Mouse (Mus musculus) NIH3T3 (cell line): Measurements from ENCODE around the gene Dido1.
A peak's percentile ranks its signal among the peaks of the same experiment; 100 is the strongest.
"Not testable (repeated sequence)": the region's sequence is repeated elsewhere in the genome, so short reads cannot be mapped to it uniquely, and the experiment has no call there.

Experiments used
- DNase-seq: peaks from one replicate; pipeline ENCODE4 v3.0.0-alpha.2; 2012; ENCODE audit warnings: low read depth

Gene Dido1

GRCm38 (mm10) chr2:180724585-180725413 lies 15.0 kb upstream of the Dido1 start, which contains the start of gene Slc17a9:
Slc17a9 (plus strand) TSS chr2:180725263.
- peak; percentile 43 for DNase-seq

- DNase-seq = no peak
These were observed 14.1 kb upstream of the Dido1 start for GRCm38 (mm10) chr2:180723865-180724264.

GRCm38 (mm10) chr2:180722748-180723147 lies 12.9 kb upstream of the Dido1 start:
- DNase-seq = not testable (repeated sequence)

GRCm38 (mm10) chr2:180712037-180712689 lies 2.4 kb upstream of the Dido1 start:
- DNase-seq = no peak

- DNase-seq = no peak
These were observed 1.7 kb upstream of the Dido1 start for GRCm38 (mm10) chr2:180711527-180711926.

GRCm38 (mm10) chr2:180710276-180711155 lies 717 bp upstream of the Dido1 start:
- peak; percentile 41 for DNase-seq

- DNase-seq = no peak
These were observed 526 bp downstream of the Dido1 start for GRCm38 (mm10) chr2:180709023-180709922.

GRCm38 (mm10) chr2:180705975-180706374 lies 3.8 kb downstream of the Dido1 start:
- peak; percentile 20 for DNase-seq

- no peak for DNase-seq
These were observed 4.7 kb downstream of the Dido1 start for GRCm38 (mm10) chr2:180705066-180705465.

GRCm38 (mm10) chr2:180704591-180704990 lies 5.2 kb downstream of the Dido1 start:
- DNase-seq = no peak

GRCm38 (mm10) chr2:180703645-180704359 lies 6.0 kb downstream of the Dido1 start:
- DNase-seq = no peak

GRCm38 (mm10) chr2:180703175-180703574 lies 6.6 kb downstream of the Dido1 start:
- DNase-seq = no peak

- peak; percentile 68 for DNase-seq
These were observed 7.1 kb downstream of the Dido1 start for GRCm38 (mm10) chr2:180702701-180703149.

GRCm38 (mm10) chr2:180701767-180702621 lies 7.8 kb downstream of the Dido1 start:
- peak; percentile 94 for DNase-seq

- peak; percentile 66 for DNase-seq
These were observed 8.6 kb downstream of the Dido1 start for GRCm38 (mm10) chr2:180701053-180701766.

- no peak for DNase-seq
These were observed 9.3 kb downstream of the Dido1 start for GRCm38 (mm10) chr2:180700457-180700856.

- peak; percentile 41 for DNase-seq
These were observed 14.6 kb downstream of the Dido1 start for GRCm38 (mm10) chr2:180695176-180695575.

GRCm38 (mm10) chr2:180692630-180693029 lies 17.2 kb downstream of the Dido1 start:
- no peak for DNase-seq

- no peak for DNase-seq
These were observed 20.0 kb downstream of the Dido1 start for GRCm38 (mm10) chr2:180689841-180690240.
